Comparison of ENCODE assay signal across 7 mouse cellular contexts in the genomic region with DNA sequence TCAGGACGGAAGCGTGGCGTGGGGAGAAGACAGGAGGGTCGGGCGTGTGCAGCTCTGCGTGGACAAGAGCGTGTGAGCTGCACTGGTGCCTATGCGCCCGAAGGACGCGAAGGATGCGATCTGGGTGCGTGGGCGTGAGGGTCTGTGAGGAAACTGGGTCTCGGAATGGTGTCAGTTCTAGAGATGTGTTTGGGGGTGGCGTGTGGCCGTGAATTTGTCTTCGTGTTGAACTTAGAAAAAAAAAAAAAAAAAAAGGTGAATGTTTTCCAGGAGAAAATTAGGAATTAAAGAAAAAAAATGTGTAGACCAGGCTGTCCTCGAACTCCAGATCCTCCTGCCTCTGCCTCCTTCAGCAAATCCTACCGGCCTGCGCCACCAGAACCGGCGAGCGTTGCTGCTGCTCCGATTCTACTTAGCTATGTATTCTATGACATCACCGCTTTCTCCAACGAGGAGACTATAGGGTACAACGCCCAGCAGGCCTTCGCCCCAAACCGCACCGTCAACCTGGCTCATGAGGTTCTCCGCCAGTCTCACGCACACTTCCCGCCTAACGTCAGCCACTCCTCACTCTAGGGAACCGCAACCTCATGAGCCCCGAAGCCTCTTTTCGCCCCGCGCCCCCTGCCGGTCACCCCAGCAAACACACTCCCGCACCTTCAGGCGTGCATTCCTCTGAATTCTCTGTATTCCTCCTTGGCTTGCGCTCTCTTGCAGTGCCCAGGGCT. TPM values are rescaled to one million over a fixed set of nuclear protein-coding genes. Genes with fewer than 3 reads are reported as not detected.
A peak's percentile ranks its signal among the peaks of the same experiment; 100 is the strongest.
DNase-seq lines count a peak whose midpoint lies in the region; ATAC-seq lines count a peak whose summit lies in the region.
"Not testable (repeated sequence)": the region's sequence is repeated elsewhere in the genome, so short reads cannot be mapped to it uniquely, and the experiment has no call there.

No protein-coding gene starts in this region.

- peak overlapping the region; percentile 48 for H3K4me2 ChIP-seq in midbrain, embryonic 12.5 days (replicated peaks)

- DNase-seq in adrenal gland, postnatal 14 days: peak; percentile 88
- DNase-seq in embryonic facial prominence, embryonic 10.5 days (ENCODE audit: low spot score): peak; percentile 90
- peak; percentile 85 for DNase-seq in kidney, adult 11 months
- peak; percentile 93 for DNase-seq in limb, embryonic 10.5 days (ENCODE audit: low spot score)
- peak; percentile 88 for DNase-seq in skeletal muscle tissue, adult 2 months (ENCODE audit: low read depth, low spot score)

- peak overlapping the region; percentile 79 for H3K27ac ChIP-seq in embryonic facial prominence, embryonic 10.5 days (replicated peaks)
- peak overlapping the region; percentile 68; the same call in 1 of the 2 replicates for H3K27ac ChIP-seq in limb, embryonic 10.5 days
- H3K27ac ChIP-seq in midbrain, embryonic 12.5 days (replicated peaks): peak overlapping the region; percentile 75

- H3K4me3 ChIP-seq in embryonic facial prominence, embryonic 10.5 days: peak overlapping the region; percentile 66
- H3K4me3 ChIP-seq in limb, embryonic 10.5 days: peak overlapping the region; percentile 62
- H3K4me3 ChIP-seq in midbrain, embryonic 12.5 days: peak overlapping the region; percentile 60

- peak; percentile 67 for ATAC-seq in granulocyte monocyte progenitor cell, adult 5-6 weeks (replicated peaks; ENCODE audit: poor library complexity, severe bottlenecking)
- ATAC-seq in midbrain, embryonic 12.5 days (ENCODE audit: low FRiP score, low read depth): peak; percentile 59

- H3K9me3 ChIP-seq in embryonic facial prominence, embryonic 10.5 days; limb, embryonic 10.5 days (replicated peaks); midbrain, embryonic 12.5 days: not testable (repeated sequence)

- H3K9ac ChIP-seq in midbrain, embryonic 12.5 days (replicated peaks): peak overlapping the region; percentile 68

- WGBS in embryonic facial prominence, embryonic 10.5 days: under 1% methylated on average over 44 of the region's 44 CpGs
- WGBS in limb, embryonic 10.5 days: under 1% methylated on average over 44 of the region's 44 CpGs
- WGBS in midbrain, embryonic 12.5 days: under 1% methylated on average over 44 of the region's 44 CpGs

- peaks cover 17% of the 10 kb centered on the region for H3K4me1 ChIP-seq in embryonic facial prominence, embryonic 10.5 days
- H3K4me1 ChIP-seq in limb, embryonic 10.5 days; midbrain, embryonic 12.5 days: not testable (repeated sequence)

- H3K36me3 ChIP-seq in embryonic facial prominence, embryonic 10.5 days (replicated peaks); limb, embryonic 10.5 days; midbrain, embryonic 12.5 days: not testable (repeated sequence)

- not testable (repeated sequence) for H3K27me3 ChIP-seq in embryonic facial prominence, embryonic 10.5 days (replicated peaks; ENCODE audit: low read depth, poor library complexity, severe bottlenecking); limb, embryonic 10.5 days (ENCODE audit: low read depth, poor library complexity, severe bottlenecking); midbrain, embryonic 12.5 days

RNA-seq across cellular contexts. Expression of gene Klrb1c, which starts 28.4 kb away (rescaled TPM):
- total RNA-seq in adrenal gland, postnatal 14 days (2021): 0.30 and 0.68 TPM in 2 replicates
- polyA plus RNA-seq in embryonic facial prominence, embryonic 10.5 days (2016; fragmentation: Nextera tagmentation; extraction: Ambion mirVana): not detected in 2 replicates
- not detected in 2 replicates for total RNA-seq in granulocyte monocyte progenitor cell, adult 5-6 weeks (2014; fragmentation: Nextera tagmentation)
- 0.34 and 1.0 TPM in 2 replicates for total RNA-seq in granulocyte monocyte progenitor cell, adult 5-6 weeks (2017)
- polyA plus RNA-seq in limb, embryonic 10.5 days (2016; fragmentation: Nextera tagmentation; extraction: Ambion mirVana): not detected in 2 replicates
- not detected in 2 replicates for polyA plus RNA-seq in midbrain, embryonic 12.5 days (2016; fragmentation: Nextera tagmentation; extraction: Ambion mirVana)

RNA-seq across cellular contexts. Expression of gene Klrb1, which starts 37.7 kb away (rescaled TPM):
- not detected in 2 replicates for total RNA-seq in adrenal gland, postnatal 14 days (2021)
- polyA plus RNA-seq in embryonic facial prominence, embryonic 10.5 days (2016; fragmentation: Nextera tagmentation; extraction: Ambion mirVana): not detected in 2 replicates
- total RNA-seq in granulocyte monocyte progenitor cell, adult 5-6 weeks (2014; fragmentation: Nextera tagmentation): not detected in 2 replicates
- total RNA-seq in granulocyte monocyte progenitor cell, adult 5-6 weeks (2017): not detected in 2 replicates
- polyA plus RNA-seq in limb, embryonic 10.5 days (2016; fragmentation: Nextera tagmentation; extraction: Ambion mirVana): not detected in 2 replicates
- polyA plus RNA-seq in midbrain, embryonic 12.5 days (2016; fragmentation: Nextera tagmentation; extraction: Ambion mirVana): not detected in 2 replicates

Comparison
In these comparisons a context has a peak if more than half of its experiments do, and no peak if none do; other contexts are left out.
1. Peak in every context shown above with its lines: DNase-seq, ATAC-seq, H3K4me3 ChIP-seq and H3K27ac ChIP-seq.